Mouse (Mus musculus) CD8-positive naive resting alpha-beta T cell, adult 57 days (primary cell): ENCODE measurements around the gene Smim10l1. TPM values are rescaled to one million over a fixed set of nuclear protein-coding genes. Genes with fewer than 3 reads are reported as not detected.

ENCODE experiments used
- total RNA-seq: library from RNA; stranded (reverse); gene quantifications from one replicate; pipeline ENCODE4 v1.2.4, GENCODE M21; 2023

Smim10l1 gene
- total RNA-seq = 19.2 TPM

GRCm38 (mm10) chr6:133104609-133104921 is at the start of gene Smim10l1:
TSS of gene Smim10l1 (plus strand) at chr6:133104909.

GRCm38 (mm10) chr6:133055716-133056115 is 49.0 kb upstream of the Smim10l1 start, which contains the start of gene Tas2r140:
TSS of gene Tas2r140 (minus strand) at chr6:133055816.

Other genes with a start within 250 kb of the Smim10l1 start
- not detected for gene Tas2r116, start 249.5 kb upstream of the Smim10l1 start, total RNA-seq
- gene Tas2r110, start 236.9 kb upstream of the Smim10l1 start, total RNA-seq = not detected
- not detected for gene Tas2r113, start 211.9 kb upstream of the Smim10l1 start, total RNA-seq
- gene Tas2r125, start 195.3 kb upstream of the Smim10l1 start, total RNA-seq = not detected
- not detected for gene Tas2r129, start 153.8 kb upstream of the Smim10l1 start, total RNA-seq
- gene Tas2r131, start 147.0 kb upstream of the Smim10l1 start, total RNA-seq = not detected
- gene Tas2r109, start 123.9 kb upstream of the Smim10l1 start, total RNA-seq = not detected
- gene Tas2r103, start 67.8 kb upstream of the Smim10l1 start, total RNA-seq = not detected
- not detected for gene Tas2r140, start 49.1 kb upstream of the Smim10l1 start, total RNA-seq
- not detected for gene 5530400C23Rik, start 187.3 kb downstream of the Smim10l1 start, total RNA-seq